Mouse (Mus musculus): ENCODE data around the gene 3110082J24Rik. TPM values are rescaled to one million over a fixed set of nuclear protein-coding genes. Genes with fewer than 3 reads are reported as not detected.

The 3110082J24Rik gene
- polyA plus RNA-seq, 1 experiment from 2014 or later: not detected

GRCm38 (mm10) chr5:30111771-30112170, 5.9 kb upstream of the 3110082J24Rik start:
- ATAC-seq (ENCODE audit: insufficient read depth, low FRiP score): no peak
- H3K4me1 ChIP-seq (ENCODE audit: control insufficient read depth, insufficient read depth, low read length): peaks cover 17% of the 10 kb centered on the region
- H3K36me3 ChIP-seq (ENCODE audit: control insufficient read depth, insufficient read depth, low read length): no peaks in the 10 kb centered on the region
- 68% methylated on average over 3 of the region's 3 CpGs for WGBS
- no peak overlapping the region for H3K4me2 ChIP-seq (ENCODE audit: low read depth, low read length)
- H3K27ac ChIP-seq (ENCODE audit: low read length): no peak overlapping the region
- no peak overlapping the region for H3K9ac ChIP-seq (ENCODE audit: low read length)
- H3K27me3 ChIP-seq (ENCODE audit: control insufficient read depth, insufficient read depth, low read length): peaks cover 23% of the 10 kb centered on the region
- no peaks in the 10 kb centered on the region for H3K9me3 ChIP-seq (replicated peaks; ENCODE audit: control insufficient read depth, low read length)
- H3K4me3 ChIP-seq (replicated peaks; ENCODE audit: low read length): no peak overlapping the region

DNA sequence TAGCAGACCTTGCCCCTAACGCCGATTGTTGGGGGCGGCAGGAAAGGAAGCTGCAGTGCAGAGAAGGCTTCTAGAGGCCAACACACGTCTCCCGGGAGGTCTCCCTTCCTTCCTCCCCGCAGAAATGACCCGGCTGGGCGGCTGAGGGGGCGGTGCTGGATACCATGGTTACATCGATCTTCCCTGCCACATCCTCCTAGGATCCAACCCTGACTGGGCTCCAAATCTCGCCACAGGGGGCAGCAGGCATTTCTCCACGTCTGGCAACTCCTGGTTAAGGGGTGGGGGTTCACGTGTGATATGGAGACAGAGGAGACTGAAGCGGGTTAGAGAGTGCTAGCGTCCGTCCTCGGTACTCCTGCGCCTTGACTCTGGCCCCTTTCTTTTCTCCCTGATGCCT, 5.2 kb upstream of the 3110082J24Rik start:
- Histone ChIP-seq H3K4me1 (ENCODE audit: control insufficient read depth, insufficient read depth, low read length) (peaks cover 17% of the 10 kb centered on the region), H3K27me3 (ENCODE audit: control insufficient read depth, insufficient read depth, low read length) (peaks cover 28% of the 10 kb centered on the region), H3K4me3 (replicated peaks; ENCODE audit: low read length) (peak overlapping the region; percentile 15), H3K9ac (ENCODE audit: low read length) (no peak overlapping the region), H3K4me2 (ENCODE audit: low read depth, low read length) (peak overlapping the region; percentile 49), H3K27ac (ENCODE audit: low read length) (no peak overlapping the region), H3K9me3 (replicated peaks; ENCODE audit: control insufficient read depth, low read length) (no peaks in the 10 kb centered on the region), H3K36me3 (ENCODE audit: control insufficient read depth, insufficient read depth, low read length) (no peaks in the 10 kb centered on the region)
- no peak for ATAC-seq (ENCODE audit: insufficient read depth, low FRiP score)
- whole genome bisulfite sequencing: 3% methylated on average over 18 of the region's 18 CpGs

DNA sequence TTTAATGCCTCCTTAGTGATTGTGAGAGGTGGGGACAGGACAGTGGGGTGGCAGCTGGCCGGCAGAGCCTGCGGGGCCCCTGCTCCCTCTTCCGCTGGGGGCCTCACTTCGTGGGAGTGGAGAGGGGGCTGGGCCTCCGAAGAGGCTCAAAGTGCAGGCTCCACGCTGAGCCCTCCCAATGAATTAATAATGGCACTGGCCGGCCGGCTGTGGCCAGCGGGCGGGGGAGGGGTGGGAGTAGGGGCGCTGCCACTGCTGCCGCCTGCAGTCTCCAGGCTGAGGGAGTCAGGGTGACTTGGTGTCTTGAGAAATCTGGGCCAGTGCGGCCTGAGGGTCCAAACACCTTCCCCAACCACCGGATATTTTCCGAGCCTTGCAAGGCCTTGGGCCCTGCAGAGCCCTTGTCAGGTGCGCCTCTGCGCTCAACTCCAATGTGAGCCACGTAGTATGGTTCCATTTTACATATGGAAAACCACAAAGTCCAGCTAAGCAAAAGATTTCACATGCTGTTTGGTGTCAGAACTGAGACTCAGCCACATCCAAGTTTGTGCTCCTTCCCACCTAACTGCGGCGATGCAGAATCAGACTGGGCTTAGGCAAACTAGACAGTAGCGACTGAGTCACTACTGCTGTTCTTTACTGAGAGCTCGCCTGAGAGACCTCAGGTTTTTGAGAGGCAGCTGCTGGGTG, 4.6 kb upstream of the 3110082J24Rik start:
- Histone ChIP-seq H3K27ac (ENCODE audit: low read length) (no peak overlapping the region), H3K9me3 (replicated peaks; ENCODE audit: control insufficient read depth, low read length) (no peaks in the 10 kb centered on the region), H3K4me3 (replicated peaks; ENCODE audit: low read length) (peak overlapping the region; percentile 15), H3K4me1 (ENCODE audit: control insufficient read depth, insufficient read depth, low read length) (peaks cover 23% of the 10 kb centered on the region), H3K27me3 (ENCODE audit: control insufficient read depth, insufficient read depth, low read length) (peaks cover 32% of the 10 kb centered on the region), H3K36me3 (ENCODE audit: control insufficient read depth, insufficient read depth, low read length) (no peaks in the 10 kb centered on the region), H3K4me2 (ENCODE audit: low read depth, low read length) (peak overlapping the region; percentile 49), H3K9ac (ENCODE audit: low read length) (no peak overlapping the region)
- 14% methylated on average over 22 of the region's 22 CpGs for WGBS
- no peak for ATAC-seq (ENCODE audit: insufficient read depth, low FRiP score)

GRCm38 (mm10) chr5:30109899-30110298, 4.0 kb upstream of the 3110082J24Rik start:
- WGBS: 56% methylated on average over 2 of the region's 2 CpGs
- Histone ChIP-seq H3K36me3 (ENCODE audit: control insufficient read depth, insufficient read depth, low read length) (no peaks in the 10 kb centered on the region), H3K9ac (ENCODE audit: low read length) (no peak overlapping the region), H3K27me3 (ENCODE audit: control insufficient read depth, insufficient read depth, low read length) (peaks cover 38% of the 10 kb centered on the region), H3K4me3 (replicated peaks; ENCODE audit: low read length) (no peak overlapping the region), H3K4me2 (ENCODE audit: low read depth, low read length) (no peak overlapping the region), H3K9me3 (replicated peaks; ENCODE audit: control insufficient read depth, low read length) (no peaks in the 10 kb centered on the region), H3K4me1 (ENCODE audit: control insufficient read depth, insufficient read depth, low read length) (peaks cover 27% of the 10 kb centered on the region), H3K27ac (ENCODE audit: low read length) (no peak overlapping the region)
- no peak for ATAC-seq (ENCODE audit: insufficient read depth, low FRiP score)

GRCm38 (mm10) chr5:30108233-30108632, 2.3 kb upstream of the 3110082J24Rik start:
- Histone ChIP-seq H3K27ac (ENCODE audit: low read length) (no peak overlapping the region), H3K4me3 (replicated peaks; ENCODE audit: low read length) (no peak overlapping the region), H3K4me2 (ENCODE audit: low read depth, low read length) (no peak overlapping the region), H3K4me1 (ENCODE audit: control insufficient read depth, insufficient read depth, low read length) (peaks cover 28% of the 10 kb centered on the region), H3K36me3 (ENCODE audit: control insufficient read depth, insufficient read depth, low read length) (no peaks in the 10 kb centered on the region), H3K9me3 (replicated peaks; ENCODE audit: control insufficient read depth, low read length) (no peaks in the 10 kb centered on the region), H3K9ac (ENCODE audit: low read length) (no peak overlapping the region), H3K27me3 (ENCODE audit: control insufficient read depth, insufficient read depth, low read length) (peaks cover 38% of the 10 kb centered on the region)
- no peak for ATAC-seq (ENCODE audit: insufficient read depth, low FRiP score)
- 81% methylated on average over 6 of the region's 6 CpGs for WGBS

DNA sequence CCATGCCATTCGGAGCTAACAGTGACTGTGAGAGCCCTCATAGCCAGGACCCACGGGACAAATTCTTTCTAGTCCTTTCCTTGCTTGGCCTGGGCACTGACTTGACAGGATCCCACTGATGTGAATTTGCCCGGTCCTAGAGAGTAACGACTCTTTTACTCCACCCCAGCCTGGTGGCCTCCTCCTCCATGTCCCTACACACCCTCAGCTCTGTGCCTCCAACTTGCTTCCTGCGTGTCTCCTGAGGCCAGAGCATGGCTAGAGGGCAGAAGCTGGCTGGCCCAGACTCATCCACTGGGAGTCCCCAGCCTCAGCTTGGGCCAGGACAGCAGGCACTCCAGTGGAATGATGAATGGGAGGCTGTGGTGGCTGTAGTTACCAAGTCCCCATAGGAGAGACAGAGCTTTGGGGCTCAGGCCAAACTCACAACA, 1.7 kb upstream of the 3110082J24Rik start:
- H3K27ac ChIP-seq (ENCODE audit: low read length): no peak overlapping the region
- 21% methylated on average over 5 of the region's 5 CpGs for WGBS

DNA sequence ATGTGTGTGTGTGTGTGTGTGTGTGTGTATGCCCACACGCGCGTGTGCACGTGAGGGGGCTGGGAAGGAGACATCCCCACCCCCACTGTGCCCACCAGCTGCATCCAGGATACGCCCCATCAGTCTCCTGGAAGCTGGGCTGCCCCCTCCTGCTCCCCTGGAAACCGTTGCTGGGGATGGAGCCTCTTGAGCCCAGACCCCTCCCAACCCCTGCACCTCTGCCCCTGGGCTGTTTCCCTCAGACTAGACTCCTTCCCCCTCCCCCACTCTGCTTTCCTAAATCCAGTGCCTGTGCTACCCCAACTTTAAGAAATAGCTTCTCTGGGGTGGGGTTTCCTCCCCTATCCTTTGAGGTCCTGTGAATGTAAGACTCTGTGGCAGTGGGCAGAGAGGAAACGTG, 1.3 kb upstream of the 3110082J24Rik start:
- H3K27me3 ChIP-seq (ENCODE audit: control insufficient read depth, insufficient read depth, low read length): peaks cover 30% of the 10 kb centered on the region
- no peak overlapping the region for H3K27ac ChIP-seq (ENCODE audit: low read length)
- no peak for ATAC-seq (ENCODE audit: insufficient read depth, low FRiP score)
- WGBS: 21% methylated on average over 7 of the region's 7 CpGs
- no peak overlapping the region for H3K4me2 ChIP-seq (ENCODE audit: low read depth, low read length)
- H3K9me3 ChIP-seq (replicated peaks; ENCODE audit: control insufficient read depth, low read length): no peaks in the 10 kb centered on the region
- H3K36me3 ChIP-seq (ENCODE audit: control insufficient read depth, insufficient read depth, low read length): no peaks in the 10 kb centered on the region
- peaks cover 28% of the 10 kb centered on the region for H3K4me1 ChIP-seq (ENCODE audit: control insufficient read depth, insufficient read depth, low read length)
- H3K9ac ChIP-seq (ENCODE audit: low read length): no peak overlapping the region
- no peak overlapping the region for H3K4me3 ChIP-seq (replicated peaks; ENCODE audit: low read length)

More for the DNA sequence above, 1.7 kb upstream of the 3110082J24Rik start:
- Histone ChIP-seq H3K4me1 (ENCODE audit: control insufficient read depth, insufficient read depth, low read length) (peaks cover 28% of the 10 kb centered on the region), H3K4me3 (replicated peaks; ENCODE audit: low read length) (no peak overlapping the region), H3K4me2 (ENCODE audit: low read depth, low read length) (no peak overlapping the region), H3K27me3 (ENCODE audit: control insufficient read depth, insufficient read depth, low read length) (peaks cover 33% of the 10 kb centered on the region), H3K9me3 (replicated peaks; ENCODE audit: control insufficient read depth, low read length) (no peaks in the 10 kb centered on the region), H3K9ac (ENCODE audit: low read length) (no peak overlapping the region), H3K36me3 (ENCODE audit: control insufficient read depth, insufficient read depth, low read length) (no peaks in the 10 kb centered on the region)
- no peak for ATAC-seq (ENCODE audit: insufficient read depth, low FRiP score)

GRCm38 (mm10) chr5:30106756-30107155, 870 bp upstream of the 3110082J24Rik start:
- no peaks in the 10 kb centered on the region for H3K9me3 ChIP-seq (replicated peaks; ENCODE audit: control insufficient read depth, low read length)
- no peak overlapping the region for H3K9ac ChIP-seq (ENCODE audit: low read length)
- H3K4me1 ChIP-seq (ENCODE audit: control insufficient read depth, insufficient read depth, low read length): peaks cover 28% of the 10 kb centered on the region
- H3K36me3 ChIP-seq (ENCODE audit: control insufficient read depth, insufficient read depth, low read length): no peaks in the 10 kb centered on the region
- no peak overlapping the region for H3K4me3 ChIP-seq (replicated peaks; ENCODE audit: low read length)
- H3K27ac ChIP-seq (ENCODE audit: low read length): no peak overlapping the region
- peaks cover 29% of the 10 kb centered on the region for H3K27me3 ChIP-seq (ENCODE audit: control insufficient read depth, insufficient read depth, low read length)
- 25% methylated on average over 2 of the region's 2 CpGs for WGBS
- H3K4me2 ChIP-seq (ENCODE audit: low read depth, low read length): no peak overlapping the region
- no peak for ATAC-seq (ENCODE audit: insufficient read depth, low FRiP score)

DNA sequence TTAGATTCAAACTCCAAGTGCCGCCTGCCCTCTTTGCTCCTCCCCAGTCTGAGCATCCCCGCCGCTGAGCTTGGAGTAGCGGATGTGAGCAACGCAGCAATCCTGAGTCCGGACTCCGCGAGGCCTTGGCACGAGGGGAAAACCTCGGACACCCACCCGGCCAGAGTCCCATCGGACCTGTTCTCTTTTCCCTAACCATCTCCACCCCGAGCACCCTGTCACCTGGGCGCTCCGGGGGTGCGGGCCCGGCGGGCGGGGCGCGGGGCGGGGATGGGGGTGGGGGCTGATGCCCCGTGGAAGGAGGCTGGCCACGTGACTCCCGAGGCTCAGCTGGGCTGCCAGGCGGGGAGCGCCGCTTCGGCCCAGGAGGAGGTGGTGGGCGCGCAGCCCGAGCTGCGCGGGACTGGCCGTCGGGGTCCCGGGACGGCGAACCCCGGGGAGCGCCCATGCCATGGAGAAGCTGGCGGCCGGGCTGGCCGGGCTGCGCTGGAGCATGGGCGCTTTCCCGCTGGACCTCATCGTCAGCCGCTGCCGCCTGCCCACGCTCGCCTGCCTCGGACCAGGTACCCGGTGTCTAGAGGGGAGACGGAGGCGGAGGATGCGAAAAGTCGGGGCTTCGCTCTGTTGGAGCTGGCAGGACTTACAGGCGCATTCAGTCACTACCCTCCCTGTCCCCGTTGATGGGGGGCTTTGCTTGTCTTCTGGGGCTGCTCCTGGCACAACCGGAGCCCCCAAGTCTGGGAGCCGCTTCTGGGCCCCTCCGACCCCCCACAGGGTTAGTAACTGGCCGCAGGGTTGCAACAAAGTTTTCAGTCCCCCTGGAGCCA, 832 bp downstream of the 3110082J24Rik start, which contains the start of gene Garem2:
TSS of gene Garem2 (plus strand) at position 321 of the 827 bp plus-strand sequence.
- H3K4me2 ChIP-seq (ENCODE audit: low read depth, low read length): peak within 1 kb of the TSS; percentile 96
- H3K9me3 ChIP-seq (replicated peaks; ENCODE audit: control insufficient read depth, low read length): no peaks in the 10 kb centered on the region
- peaks cover 15% of the 10 kb centered on the region for H3K4me1 ChIP-seq (ENCODE audit: control insufficient read depth, insufficient read depth, low read length)
- H3K36me3 ChIP-seq (ENCODE audit: control insufficient read depth, insufficient read depth, low read length): no peaks in the 10 kb centered on the region
- peak; percentile 32; the same call in 1 of the 2 replicates for ATAC-seq (ENCODE audit: insufficient read depth, low FRiP score)
- no peak within 1 kb of the TSS for H3K27ac ChIP-seq (ENCODE audit: low read length)
- under 1% methylated on average over 58 of the region's 65 CpGs for WGBS
- H3K4me3 ChIP-seq (replicated peaks; ENCODE audit: low read length): peak within 1 kb of the TSS; percentile 56
- peak within 1 kb of the TSS; percentile 65 for H3K9ac ChIP-seq (ENCODE audit: low read length)
- peaks cover 25% of the 10 kb centered on the region for H3K27me3 ChIP-seq (ENCODE audit: control insufficient read depth, insufficient read depth, low read length)
